Mouse (Mus musculus) frontal cortex, postnatal 25 days (tissue): ENCODE data around the gene Snapc3.
"Not testable (repeated sequence)": the region's sequence is repeated elsewhere in the genome, so short reads cannot be mapped to it uniquely, and the experiment has no call there.

ENCODE experiments used
- DNase-seq, 2 experiments: peaks; one replicate each; pipeline ENCODE4 v3.0.0; 2022; ENCODE audit warnings: low spot score in 2 of 2

Gene Snapc3

GRCm38 (mm10) chr4:83500154-83501036 lies 82.9 kb downstream of the Snapc3 start:
- DNase-seq: no peak

- DNase-seq: no peak
Observed at GRCm38 (mm10) chr4:83501037-83501430, 83.5 kb downstream of the Snapc3 start.

GRCm38 (mm10) chr4:83509600-83509999 lies 92.1 kb downstream of the Snapc3 start:
- no peak for DNase-seq

GRCm38 (mm10) chr4:83511083-83511482 lies 93.6 kb downstream of the Snapc3 start:
- no peak for DNase-seq

GRCm38 (mm10) chr4:83512217-83512616 lies 94.7 kb downstream of the Snapc3 start:
- no peak for DNase-seq

GRCm38 (mm10) chr4:83512644-83513043 lies 95.1 kb downstream of the Snapc3 start:
- no peak for DNase-seq

- no peak for DNase-seq
Observed at GRCm38 (mm10) chr4:83514183-83514582, 96.7 kb downstream of the Snapc3 start.

GRCm38 (mm10) chr4:83514976-83515669 lies 97.6 kb downstream of the Snapc3 start:
- no peak for DNase-seq

GRCm38 (mm10) chr4:83516144-83516543 lies 98.6 kb downstream of the Snapc3 start:
- DNase-seq: not testable (repeated sequence)
